Mouse (Mus musculus) limb, embryonic 12.5 days (tissue): ENCODE measurements around the gene S1pr3. TPM values are rescaled to one million over a fixed set of nuclear protein-coding genes. Genes with fewer than 3 reads are reported as not detected.

Experiments
- ATAC-seq: fragments of 200-750 bp; cut with Nextera tagmentation; 2 replicates; pipeline ENCODE4 v1.8.0; 2017; ENCODE audit warnings: low read depth, moderate TSS enrichment; ENCODE audit not compliant: insufficient number of reproducible peaks, insufficient read depth, low FRiP score, low TSS enrichment
- H3K27ac ChIP-seq: fragments of 300-500 bp; sonication (generic); 2 replicates; pipeline ENCODE4 v1.5.1; 2016; ENCODE audit warnings: mild to moderate bottlenecking, moderate library complexity
- H3K27me3 ChIP-seq: fragments of 300-500 bp; sonication (generic); 2 replicates; pipeline ENCODE4 v1.6.1; 2016; ENCODE audit warnings: mild to moderate bottlenecking, moderate library complexity
- H3K36me3 ChIP-seq: fragments of 300-500 bp; sonication (generic); 2 replicates; pipeline ENCODE4 v1.6.1; 2016; ENCODE audit warnings: mild to moderate bottlenecking, moderate library complexity
- H3K4me1 ChIP-seq: fragments of 300-500 bp; sonication (generic); replicated peaks from 2 replicates; pipeline ENCODE4 v1.6.1; 2016
- H3K4me2 ChIP-seq: fragments of 300-500 bp; sonication (generic); 2 replicates; pipeline ENCODE4 v1.6.1; 2016; ENCODE audit warnings: mild to moderate bottlenecking, moderate library complexity
- H3K4me3 ChIP-seq: fragments of 300-500 bp; sonication (generic); replicated peaks from 2 replicates; pipeline ENCODE4 v1.5.1; 2016; ENCODE audit warnings: mild to moderate bottlenecking
- H3K9ac ChIP-seq: fragments of 300-500 bp; sonication (generic); replicated peaks from 2 replicates; pipeline ENCODE4 v1.6.1; 2016; ENCODE audit warnings: mild to moderate bottlenecking, moderate library complexity
- H3K9me3 ChIP-seq: fragments of 300-500 bp; sonication (generic); 2 replicates; pipeline ENCODE4 v1.6.1; 2016; ENCODE audit warnings: mild to moderate bottlenecking, moderate library complexity
- WGBS: fragments of 180-500 bp; shearing (Covaris S2); methylation state at CpG from one replicate; pipeline ENCODE4 v1.1.7; 2016; 5-methylcytosine and 5-hydroxymethylcytosine counted together
- polyA plus RNA-seq: library from polyadenylated mRNA; unstranded; fragments of >200 nt; fragmentation: Nextera tagmentation; extraction: Ambion mirVana; gene quantifications from 2 replicates; pipeline ENCODE4 v1.2.1, GENCODE M21; 2016

Gene S1pr3
- polyA plus RNA-seq: 133 and 148 TPM in 2 replicates

GRCm38 (mm10) chr13:51408519-51409001 lies at the start of gene S1pr3:
Gene S1pr3 (plus strand): TSS chr13:51408639.
- H3K4me2 ChIP-seq: peak within 1 kb of the TSS; percentile 77
- H3K4me1 ChIP-seq: peaks cover 57% of the 10 kb centered on the region
- peak within 1 kb of the TSS; percentile 88 for H3K27ac ChIP-seq
- H3K9ac ChIP-seq: peak within 1 kb of the TSS; percentile 85
- peak; percentile 85 for ATAC-seq
- peaks cover 7% of the 10 kb centered on the region; the same call in 1 of the 2 replicates for H3K36me3 ChIP-seq
- H3K4me3 ChIP-seq: peak within 1 kb of the TSS; percentile 59
- under 1% methylated on average over 33 of the region's 33 CpGs for WGBS
- no peaks in the 10 kb centered on the region for H3K27me3 ChIP-seq
- no peaks in the 10 kb centered on the region for H3K9me3 ChIP-seq

- Histone ChIP-seq H3K27ac (no peak overlapping the region), H3K4me2 (no peak overlapping the region), H3K4me3 (no peak overlapping the region), H3K27me3 (no peaks in the 10 kb centered on the region), H3K9me3 (no peaks in the 10 kb centered on the region), H3K4me1 (peaks cover 9% of the 10 kb centered on the region), H3K9ac (no peak overlapping the region), H3K36me3 (no peaks in the 10 kb centered on the region)
- WGBS: 65% methylated on average over 8 of the region's 8 CpGs
- no peak for ATAC-seq
Observed at GRCm38 (mm10) chr13:51360441-51360962, 47.9 kb upstream of the S1pr3 start.

- no peak overlapping the region for H3K9ac ChIP-seq
- no peak overlapping the region for H3K27ac ChIP-seq
- H3K4me1 ChIP-seq: no peaks in the 10 kb centered on the region
- ATAC-seq: no peak
- 82% methylated on average over 7 of the region's 7 CpGs for WGBS
- H3K4me2 ChIP-seq: no peak overlapping the region
- H3K36me3 ChIP-seq: no peaks in the 10 kb centered on the region
- no peak overlapping the region for H3K4me3 ChIP-seq
- no peaks in the 10 kb centered on the region for H3K9me3 ChIP-seq
- H3K27me3 ChIP-seq: no peaks in the 10 kb centered on the region
Observed at GRCm38 (mm10) chr13:51363390-51363789, 45.0 kb upstream of the S1pr3 start.

GRCm38 (mm10) chr13:51363985-51364384 lies 44.5 kb upstream of the S1pr3 start:
- Histone ChIP-seq H3K4me1 (no peaks in the 10 kb centered on the region), H3K9ac (no peak overlapping the region), H3K4me2 (no peak overlapping the region), H3K4me3 (no peak overlapping the region), H3K9me3 (no peaks in the 10 kb centered on the region), H3K36me3 (no peaks in the 10 kb centered on the region), H3K27me3 (no peaks in the 10 kb centered on the region), H3K27ac (no peak overlapping the region)
- 87% methylated on average over 5 of the region's 5 CpGs for WGBS
- ATAC-seq: no peak

- Histone ChIP-seq H3K36me3 (no peaks in the 10 kb centered on the region), H3K9ac (no peak overlapping the region), H3K4me3 (no peak overlapping the region), H3K27ac (no peak overlapping the region), H3K9me3 (no peaks in the 10 kb centered on the region), H3K4me2 (no peak overlapping the region), H3K4me1 (no peaks in the 10 kb centered on the region), H3K27me3 (no peaks in the 10 kb centered on the region)
- 89% methylated on average over 6 of the region's 6 CpGs for WGBS
- no peak for ATAC-seq
Observed at GRCm38 (mm10) chr13:51365191-51365590, 43.2 kb upstream of the S1pr3 start.

GRCm38 (mm10) chr13:51368346-51368745 lies 40.1 kb upstream of the S1pr3 start:
- H3K4me2 ChIP-seq: no peak overlapping the region
- no peak overlapping the region for H3K27ac ChIP-seq
- H3K9me3 ChIP-seq: no peaks in the 10 kb centered on the region
- ATAC-seq: no peak
- WGBS: 78% methylated on average over 2 of the region's 2 CpGs
- H3K9ac ChIP-seq: no peak overlapping the region
- no peaks in the 10 kb centered on the region for H3K4me1 ChIP-seq
- H3K27me3 ChIP-seq: no peaks in the 10 kb centered on the region
- no peaks in the 10 kb centered on the region for H3K36me3 ChIP-seq
- no peak overlapping the region for H3K4me3 ChIP-seq

GRCm38 (mm10) chr13:51369354-51369753 lies 39.1 kb upstream of the S1pr3 start:
- Histone ChIP-seq H3K4me3 (no peak overlapping the region), H3K36me3 (no peaks in the 10 kb centered on the region), H3K9me3 (no peaks in the 10 kb centered on the region), H3K4me1 (peaks cover 7% of the 10 kb centered on the region; the same call in 1 of the 2 replicates), H3K9ac (no peak overlapping the region), H3K27me3 (no peaks in the 10 kb centered on the region), H3K4me2 (no peak overlapping the region), H3K27ac (no peak overlapping the region)
- no peak for ATAC-seq
- WGBS: 88% methylated on average over 3 of the region's 3 CpGs

GRCm38 (mm10) chr13:51373086-51373485 lies 35.4 kb upstream of the S1pr3 start:
- H3K9ac ChIP-seq: no peak overlapping the region
- H3K36me3 ChIP-seq: no peaks in the 10 kb centered on the region
- no peak overlapping the region for H3K4me3 ChIP-seq
- H3K27me3 ChIP-seq: no peaks in the 10 kb centered on the region
- ATAC-seq: no peak
- peaks cover 15% of the 10 kb centered on the region for H3K4me1 ChIP-seq
- H3K4me2 ChIP-seq: no peak overlapping the region
- no peak overlapping the region for H3K27ac ChIP-seq
- H3K9me3 ChIP-seq: no peaks in the 10 kb centered on the region

- no peak overlapping the region for H3K9ac ChIP-seq
- H3K4me1 ChIP-seq: peaks cover 26% of the 10 kb centered on the region
- no peak overlapping the region for H3K27ac ChIP-seq
- WGBS: 81% methylated on average over 21 of the region's 21 CpGs
- H3K9me3 ChIP-seq: no peaks in the 10 kb centered on the region
- H3K4me3 ChIP-seq: no peak overlapping the region
- H3K27me3 ChIP-seq: no peaks in the 10 kb centered on the region
- no peak for ATAC-seq
- H3K36me3 ChIP-seq: no peaks in the 10 kb centered on the region
- H3K4me2 ChIP-seq: no peak overlapping the region
Observed at GRCm38 (mm10) chr13:51374026-51374807, 34.2 kb upstream of the S1pr3 start.

GRCm38 (mm10) chr13:51378126-51378525 lies 30.3 kb upstream of the S1pr3 start:
- H3K4me1 ChIP-seq: peaks cover 41% of the 10 kb centered on the region
- no peak; the same call in 1 of the 2 replicates for ATAC-seq
- H3K27ac ChIP-seq: peak overlapping the region; percentile 89; the same call in 1 of the 2 replicates
- H3K9me3 ChIP-seq: peaks cover 7% of the 10 kb centered on the region; the same call in 1 of the 2 replicates
- WGBS: 30% methylated on average over 4 of the region's 4 CpGs
- peak overlapping the region; percentile 15; the same call in 1 of the 2 replicates for H3K4me2 ChIP-seq
- no peak overlapping the region for H3K4me3 ChIP-seq
- no peaks in the 10 kb centered on the region for H3K27me3 ChIP-seq
- no peaks in the 10 kb centered on the region for H3K36me3 ChIP-seq
- no peak overlapping the region for H3K9ac ChIP-seq

- no peaks in the 10 kb centered on the region for H3K36me3 ChIP-seq
- 3% methylated on average over 6 of the region's 6 CpGs for WGBS
- no peak overlapping the region for H3K9ac ChIP-seq
- peaks cover 7% of the 10 kb centered on the region; the same call in 1 of the 2 replicates for H3K9me3 ChIP-seq
- no peak overlapping the region for H3K4me3 ChIP-seq
- no peak for ATAC-seq
- peaks cover 32% of the 10 kb centered on the region for H3K4me1 ChIP-seq
- H3K27me3 ChIP-seq: no peaks in the 10 kb centered on the region
- peak overlapping the region; percentile 89 for H3K27ac ChIP-seq
- H3K4me2 ChIP-seq: no peak overlapping the region
Observed at GRCm38 (mm10) chr13:51379596-51379995, 28.8 kb upstream of the S1pr3 start.
